Mouse (Mus musculus) bone marrow, adult 2 months (tissue): ENCODE measurements around the gene Scn5a. TPM values are rescaled to one million over a fixed set of nuclear protein-coding genes. Genes with fewer than 3 reads are reported as not detected.

Experiments used
- H3K27ac ChIP-seq: fragments of 200-500 bp; 2 replicates; pipeline ENCODE4 v1.5.1; 2012; ENCODE audit warnings: low read depth, mild to moderate bottlenecking, control low read depth, inconsistent platforms, low read length; ENCODE audit not compliant: control insufficient read depth, poor library complexity, insufficient read depth
- H3K4me1 ChIP-seq: fragments of 200-500 bp; 2 replicates; pipeline ENCODE4 v1.6.1; 2011; ENCODE audit warnings: low read length; ENCODE audit not compliant: control insufficient read depth, insufficient read depth
- H3K4me3 ChIP-seq: fragments of 200-500 bp; replicated peaks from 2 replicates; pipeline ENCODE3; 2011; ENCODE audit warnings: mild to moderate bottlenecking, low read depth, low read length, control low read depth; ENCODE audit not compliant: control insufficient read depth
- CTCF ChIP-seq: fragments of 200-500 bp; IDR thresholded peaks from 2 replicates; pipeline ENCODE4 v1.5.1; 2011; ENCODE audit warnings: low read length, control low read depth; ENCODE audit not compliant: control insufficient read depth, insufficient read depth
- POLR2A ChIP-seq: fragments of 200-500 bp; IDR thresholded peaks from 2 replicates; pipeline ENCODE4 v1.6.1; 2011; ENCODE audit warnings: low read depth, mild to moderate bottlenecking, control low read depth, low read length, borderline replicate concordance; ENCODE audit not compliant: control insufficient read depth
- WGBS: fragments of 180-500 bp; shearing (Covaris S2); methylation state at CpG from one replicate; pipeline ENCODE4 v1.1.7; 2018; 5-methylcytosine and 5-hydroxymethylcytosine counted together
- polyA plus RNA-seq: library from polyadenylated mRNA; stranded (reverse); fragments of >200 nt; gene quantifications from 2 replicates; pipeline ENCODE4 v1.2.4, GENCODE M21; 2011; ENCODE audit warnings: low replicate concordance; ENCODE audit not compliant: missing spikeins, insufficient read depth, insufficient read length

Scn5a gene
- not detected in 2 replicates for polyA plus RNA-seq

GRCm38 (mm10) chr9:119578636-119579438, at the start of gene Scn5a:
Scn5a (minus strand) TSS chr9:119579016.
- Histone ChIP-seq H3K4me3 (no peak within 1 kb of the TSS), H3K27ac (no peak within 1 kb of the TSS), H3K4me1 (0 out of 2 replicates have a peak, but pooled peaks cover 1% of the 10 kb centered on the region)
- WGBS: 1% methylated on average over 91 of the region's 99 CpGs
- no peak for TF ChIP-seq CTCF
- TF ChIP-seq POLR2A: no peak

- Histone ChIP-seq H3K4me1 (no peaks in the 10 kb centered on the region; the same call in 1 of the 2 replicates), H3K27ac (no peak overlapping the region), H3K4me3 (no peak overlapping the region)
- TF ChIP-seq POLR2A: no peak
- no peak for TF ChIP-seq CTCF
- WGBS: 60% methylated on average over 6 of the region's 6 CpGs
Measured at GRCm38 (mm10) chr9:119627227-119627626, 48.4 kb upstream of the Scn5a start.

- 73% methylated on average over 4 of the region's 4 CpGs for WGBS
- H3K4me3 ChIP-seq: no peak overlapping the region
- H3K27ac ChIP-seq: no peak overlapping the region
- H3K4me1 ChIP-seq: no peaks in the 10 kb centered on the region; the same call in 1 of the 2 replicates
- no peak for TF ChIP-seq POLR2A
- TF ChIP-seq CTCF: no peak
Measured at GRCm38 (mm10) chr9:119624151-119624550, 45.3 kb upstream of the Scn5a start.

- no peaks in the 10 kb centered on the region for H3K4me1 ChIP-seq
- TF ChIP-seq POLR2A: no peak
- no peak for TF ChIP-seq CTCF
- WGBS: 81% methylated on average over 6 of the region's 6 CpGs
- H3K27ac ChIP-seq: no peak overlapping the region
- no peak overlapping the region for H3K4me3 ChIP-seq
Measured at GRCm38 (mm10) chr9:119614798-119615197, 36.0 kb upstream of the Scn5a start.

- no peaks in the 10 kb centered on the region for H3K4me1 ChIP-seq
- TF ChIP-seq CTCF: no peak
- TF ChIP-seq POLR2A: no peak
- WGBS: 79% methylated on average over 7 of the region's 7 CpGs
- H3K27ac ChIP-seq: no peak overlapping the region
- no peak overlapping the region for H3K4me3 ChIP-seq
Measured at GRCm38 (mm10) chr9:119610563-119611166, 31.8 kb upstream of the Scn5a start.

- Histone ChIP-seq H3K4me3 (no peak overlapping the region), H3K27ac (no peak overlapping the region), H3K4me1 (no peaks in the 10 kb centered on the region)
- 83% methylated on average over 5 of the region's 5 CpGs for WGBS
- TF ChIP-seq CTCF (no peak), POLR2A (no peak)
Measured at GRCm38 (mm10) chr9:119606906-119607305, 28.1 kb upstream of the Scn5a start.

GRCm38 (mm10) chr9:119604607-119605006, 25.8 kb upstream of the Scn5a start:
- H3K4me3 ChIP-seq: no peak overlapping the region
- 74% methylated on average over 8 of the region's 8 CpGs for WGBS
- H3K27ac ChIP-seq: no peak overlapping the region
- H3K4me1 ChIP-seq: no peaks in the 10 kb centered on the region
- TF ChIP-seq CTCF: no peak
- TF ChIP-seq POLR2A: no peak

GRCm38 (mm10) chr9:119598501-119598900, 19.7 kb upstream of the Scn5a start:
- Histone ChIP-seq H3K27ac (no peak overlapping the region), H3K4me1 (no peaks in the 10 kb centered on the region), H3K4me3 (no peak overlapping the region)
- 82% methylated on average over 10 of the region's 10 CpGs for WGBS
- no peak for TF ChIP-seq POLR2A
- no peak for TF ChIP-seq CTCF
